Mouse (Mus musculus): ENCODE measurements around the gene Gm17662. TPM values are rescaled to one million over a fixed set of nuclear protein-coding genes. Genes with fewer than 3 reads are reported as not detected.

Gm17662 gene
- polyA plus RNA-seq (2014; fragmentation: Illumina TruSeq; extraction: RNeasy Lipid Tissue Mini Kit (QIAGEN cat#74804); ENCODE audit: low read depth, low replicate concordance): not detected

GRCm38 (mm10) chr4:104857029-104857428 lies at the start of gene Gm17662:
Gene Gm17662, plus strand, starts transcription at chr4:104857329.

DNA sequence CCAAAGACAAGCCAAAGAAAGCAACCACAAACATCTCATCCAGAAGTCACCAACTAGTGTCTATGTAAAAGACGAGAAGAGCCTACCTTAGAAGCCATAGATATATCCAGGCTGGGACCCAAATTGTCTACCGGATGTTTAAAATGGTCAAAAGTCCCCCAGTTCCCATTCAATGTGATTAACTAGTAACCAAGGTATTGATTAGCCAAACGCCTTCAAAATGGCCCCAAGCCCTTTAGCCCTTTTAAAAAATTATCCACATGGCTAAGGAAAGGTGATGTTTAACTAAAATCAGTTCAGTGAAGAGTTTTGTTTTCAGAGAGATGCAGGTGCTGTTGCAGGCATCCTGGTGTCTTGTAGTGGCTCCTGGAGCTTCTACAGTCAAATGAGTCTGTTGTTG lies 19.2 kb downstream of the Gm17662 start, which contains the start of gene C8a:
Gene C8a, minus strand, starts transcription at position 76 of the 400 bp plus-strand sequence.

Other genes starting within 250 kb of the Gm17662 start
- not detected for gene C8b, start 91.0 kb upstream of the Gm17662 start, polyA plus RNA-seq (2014; fragmentation: Illumina TruSeq; extraction: RNeasy Lipid Tissue Mini Kit (QIAGEN cat#74804); ENCODE audit: low read depth, low replicate concordance)
- 0.23 TPM for gene C8a, start 19.1 kb downstream of the Gm17662 start, polyA plus RNA-seq (2014; fragmentation: Illumina TruSeq; extraction: RNeasy Lipid Tissue Mini Kit (QIAGEN cat#74804); ENCODE audit: low read depth, low replicate concordance)
- 0.17 TPM for gene Fyb2, start 56.1 kb downstream of the Gm17662 start, polyA plus RNA-seq (2014; fragmentation: Illumina TruSeq; extraction: RNeasy Lipid Tissue Mini Kit (QIAGEN cat#74804); ENCODE audit: low read depth, low replicate concordance)

Data from adrenal gland, adult 10 weeks (tissue).